Mouse (Mus musculus) megakaryocyte, embryonic 14.5 days (primary cell): ENCODE data around the gene Ahdc1.

ENCODE experiments used
- FLI1 ChIP-seq: IDR thresholded peaks from 2 replicates; pipeline ENCODE4 v1.6.1; 2012; ENCODE audit warnings: low read length, inconsistent platforms, mixed read lengths
- GATA1 ChIP-seq: IDR thresholded peaks from 3 replicates; pipeline ENCODE4 v1.6.1; 2012; ENCODE audit warnings: mixed read lengths, low read length, inconsistent platforms, borderline replicate concordance

DNA sequence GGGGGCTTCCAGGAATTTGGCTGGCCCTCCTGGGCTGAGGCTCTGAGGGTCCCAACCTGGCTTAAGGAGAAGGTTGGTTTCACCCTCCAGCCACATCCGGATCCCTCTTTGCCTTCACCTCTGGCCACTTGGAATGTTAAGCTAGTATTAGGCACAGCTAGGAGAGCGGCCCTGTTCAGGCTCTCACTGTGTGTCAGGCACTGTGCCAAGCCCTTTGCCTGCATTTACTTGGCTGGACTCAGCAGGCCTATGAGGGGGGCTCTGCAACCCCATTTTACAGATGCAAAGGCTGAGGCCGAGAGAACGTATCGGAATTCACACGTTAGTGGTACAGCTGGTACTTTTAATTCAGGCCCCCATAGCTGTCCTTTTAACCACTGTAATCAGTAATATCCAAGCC is 12.6 kb downstream of the Ahdc1 start:
- TF ChIP-seq GATA1 (no peak), FLI1 (no peak)
